Mouse (Mus musculus) heart, embryonic 14.5 days (tissue): Measurements from ENCODE around the gene Nmnat2. TPM values are rescaled to one million over a fixed set of nuclear protein-coding genes. Genes with fewer than 3 reads are reported as not detected.
A peak's percentile ranks its signal among the peaks of the same experiment; 100 is the strongest.

ENCODE experiments used
- ATAC-seq: fragments of 200-750 bp; cut with Nextera tagmentation; 2 replicates; pipeline ENCODE4 v1.8.0; 2017; ENCODE audit warnings: low read depth, moderate TSS enrichment; ENCODE audit not compliant: insufficient number of reproducible peaks, insufficient read depth, low FRiP score
- H3K27ac ChIP-seq, 2 experiments: fragments of 200-500 bp in 1 of 2; fragments of 300-500 bp in 1 of 2; sonication (generic) in 1 of 2; replicated peaks in 1 of 2; 2 replicates each; pipeline ENCODE4 v1.5.1; 2012 to 2014; ENCODE audit warnings: low read depth in 2 of 2, low read length in 2 of 2, control low read depth in 1 of 2, mild to moderate bottlenecking in 1 of 2, mixed read lengths in 1 of 2; ENCODE audit not compliant: control insufficient read depth in 1 of 2, insufficient read depth in 1 of 2
- H3K27me3 ChIP-seq: fragments of 300-500 bp; sonication (generic); 2 replicates; pipeline ENCODE4 v1.6.1; 2014; ENCODE audit warnings: mild to moderate bottlenecking, low read length, control low read depth; ENCODE audit not compliant: control insufficient read depth, insufficient read depth
- H3K36me3 ChIP-seq: fragments of 300-500 bp; sonication (generic); 2 replicates; pipeline ENCODE4 v1.6.1; 2014; ENCODE audit warnings: mild to moderate bottlenecking, control low read depth, low read length, mixed read lengths; ENCODE audit not compliant: control insufficient read depth, insufficient read depth
- H3K4me1 ChIP-seq, 2 experiments: fragments of 200-500 bp in 1 of 2; fragments of 300-500 bp in 1 of 2; sonication (generic) in 1 of 2; 2 replicates each; pipeline ENCODE4 v1.6.1; 2012 to 2014; ENCODE audit warnings: low read length in 2 of 2, control low read depth in 1 of 2, mixed read lengths in 1 of 2; ENCODE audit not compliant: control insufficient read depth in 2 of 2, insufficient read depth in 2 of 2
- H3K4me2 ChIP-seq: fragments of 300-500 bp; sonication (generic); 2 replicates; pipeline ENCODE4 v1.6.1; 2014; ENCODE audit warnings: mild to moderate bottlenecking, low read length
- H3K4me3 ChIP-seq, 2 experiments: fragments of 200-500 bp in 1 of 2; fragments of 300-500 bp in 1 of 2; sonication (generic) in 1 of 2; 2 replicates each; pipeline ENCODE4 v1.5.1; 2012 to 2014; ENCODE audit warnings: low read length in 2 of 2, mild to moderate bottlenecking in 2 of 2, control low read depth in 1 of 2, low read depth in 1 of 2, moderate library complexity in 1 of 2; ENCODE audit not compliant: control insufficient read depth in 1 of 2, insufficient read depth in 1 of 2
- H3K9ac ChIP-seq: fragments of 300-500 bp; sonication (generic); 2 replicates; pipeline ENCODE4 v1.6.1; 2014; ENCODE audit warnings: mild to moderate bottlenecking, low read length
- H3K9me3 ChIP-seq: fragments of 300-500 bp; sonication (generic); 2 replicates; pipeline ENCODE4 v1.6.1; 2016; ENCODE audit warnings: low read length, control low read depth; ENCODE audit not compliant: control insufficient read depth
- WGBS: fragments of 180-500 bp; shearing (Covaris S2); extraction: QIAGEN DNeasy Blood & Tissue Kit; methylation state at CpG from one replicate; pipeline ENCODE4 v1.1.7; 2014; 5-methylcytosine and 5-hydroxymethylcytosine counted together
- polyA plus RNA-seq: library from polyadenylated mRNA; unstranded; fragments of >200 nt; fragmentation: Nextera tagmentation; extraction: Ambion mirVana; gene quantifications from 2 replicates; pipeline ENCODE4 v1.2.1, GENCODE M21; 2014

The Nmnat2 gene
- polyA plus RNA-seq, 1 experiment from 2014 or later = 1.1 TPM

GRCm38 (mm10) chr1:153004472-153004871 lies 49.7 kb downstream of the Nmnat2 start:
- Histone ChIP-seq H3K4me1 (peaks cover 7 to 11% of the 10 kb centered on the region in 2 experiments; a peak in 3 of 4 replicates), H3K9ac (no peak overlapping the region), H3K36me3 (no peaks in the 10 kb centered on the region), H3K27me3 (no peaks in the 10 kb centered on the region), H3K9me3 (no peaks in the 10 kb centered on the region), H3K4me2 (no peak overlapping the region), H3K4me3 (no peak overlapping the region), H3K27ac (no peak overlapping the region)
- no peak for ATAC-seq
- WGBS = 85% methylated on average over 2 of the region's 2 CpGs

- Histone ChIP-seq H3K9ac (no peak overlapping the region), H3K36me3 (no peaks in the 10 kb centered on the region), H3K4me2 (no peak overlapping the region), H3K4me3 (no peak overlapping the region), H3K27me3 (no peaks in the 10 kb centered on the region), H3K9me3 (no peaks in the 10 kb centered on the region), H3K27ac (peak overlapping the region in 1 of 2 experiments; percentile 21; a peak in 2 of 4 replicates), H3K4me1 (peaks cover under 1 to 5% of the 10 kb centered on the region in 2 experiments; a peak in 2 of 4 replicates)
- ATAC-seq = no peak
- 56% methylated on average over 5 of the region's 5 CpGs for WGBS
Measured at GRCm38 (mm10) chr1:153006054-153006453, 51.3 kb downstream of the Nmnat2 start.

GRCm38 (mm10) chr1:153006761-153007160 lies 52.0 kb downstream of the Nmnat2 start:
- no peaks in the 10 kb centered on the region for H3K27me3 ChIP-seq
- peaks cover 0 to 5% of the 10 kb centered on the region in 2 experiments; a peak in 2 of 4 replicates for H3K4me1 ChIP-seq
- 0 out of 4 replicates have a peak overlapping the region, but pooled peaks of 1 of the 2 experiments have one; percentile 33 for H3K27ac ChIP-seq
- ATAC-seq = no peak
- H3K4me3 ChIP-seq = no peak overlapping the region
- no peaks in the 10 kb centered on the region for H3K36me3 ChIP-seq
- 80% methylated on average over 4 of the region's 4 CpGs for WGBS
- no peak overlapping the region for H3K4me2 ChIP-seq
- H3K9ac ChIP-seq = no peak overlapping the region
- no peaks in the 10 kb centered on the region for H3K9me3 ChIP-seq

- Histone ChIP-seq H3K4me3 (no peak overlapping the region), H3K36me3 (no peaks in the 10 kb centered on the region), H3K27ac (0 out of 4 replicates have a peak overlapping the region, but pooled peaks of 1 of the 2 experiments have one; percentile 33), H3K9ac (no peak overlapping the region), H3K4me2 (no peak overlapping the region), H3K27me3 (no peaks in the 10 kb centered on the region), H3K9me3 (no peaks in the 10 kb centered on the region), H3K4me1 (peaks cover 0 to 5% of the 10 kb centered on the region in 2 experiments; a peak in 2 of 4 replicates)
- ATAC-seq = no peak
- WGBS = 77% methylated on average over 5 of the region's 5 CpGs
Measured at GRCm38 (mm10) chr1:153007292-153007691, 52.5 kb downstream of the Nmnat2 start.

GRCm38 (mm10) chr1:153007824-153008223 lies 53.0 kb downstream of the Nmnat2 start:
- H3K9ac ChIP-seq = no peak overlapping the region
- ATAC-seq = no peak
- no peak overlapping the region for H3K4me3 ChIP-seq
- whole genome bisulfite sequencing = 80% methylated on average over 6 of the region's 6 CpGs
- no peak overlapping the region for H3K4me2 ChIP-seq
- no peaks in the 10 kb centered on the region for H3K9me3 ChIP-seq
- H3K27me3 ChIP-seq = no peaks in the 10 kb centered on the region
- H3K36me3 ChIP-seq = no peaks in the 10 kb centered on the region
- H3K4me1 ChIP-seq = peaks cover 0 to 5% of the 10 kb centered on the region in 2 experiments; a peak in 2 of 4 replicates
- no peak overlapping the region for H3K27ac ChIP-seq

GRCm38 (mm10) chr1:153009338-153009737 lies 54.5 kb downstream of the Nmnat2 start:
- H3K9ac ChIP-seq = no peak overlapping the region
- H3K4me2 ChIP-seq = no peak overlapping the region
- H3K36me3 ChIP-seq = no peaks in the 10 kb centered on the region
- H3K27ac ChIP-seq = no peak overlapping the region
- no peaks in the 10 kb centered on the region for H3K27me3 ChIP-seq
- no peak for ATAC-seq
- H3K4me1 ChIP-seq = peaks cover under 1 to 6% of the 10 kb centered on the region in 2 experiments; a peak in 2 of 4 replicates
- no peak overlapping the region for H3K4me3 ChIP-seq
- 56% methylated on average over 9 of the region's 9 CpGs for WGBS
- no peaks in the 10 kb centered on the region for H3K9me3 ChIP-seq

GRCm38 (mm10) chr1:153010353-153011351 lies 55.9 kb downstream of the Nmnat2 start:
- WGBS = 58% methylated on average over 13 of the region's 13 CpGs
- Histone ChIP-seq H3K9me3 (no peaks in the 10 kb centered on the region), H3K36me3 (no peaks in the 10 kb centered on the region), H3K9ac (no peak overlapping the region), H3K27me3 (no peaks in the 10 kb centered on the region), H3K4me1 (peaks cover 5 to 6% of the 10 kb centered on the region in 2 experiments; a peak in 3 of 4 replicates), H3K4me3 (no peak overlapping the region), H3K4me2 (no peak overlapping the region), H3K27ac (no peak overlapping the region)
- no peak for ATAC-seq
